Mouse (Mus musculus) CH12F3 (cell line): Measurements from ENCODE around the gene Nutf2.

Source experiments
- in situ Hi-C: fragments of 300-500 bp; cut with MboI; formaldehyde crosslinking; loops from 2 replicates; pipeline ENCODE4 v1.14.3; 2020; ENCODE audit warnings: low sequenced_read_pairs

Gene Nutf2

GRCm38 (mm10) chr8:105854715-105855216 lies 5.6 kb upstream of the Nutf2 start, which contains the start of gene Thap11:
Gene Thap11, plus strand, starts transcription at chr8:105855132.
- in situ Hi-C loops, result no loop called here

- in situ Hi-C loops, result no loop called here
These were observed 4.9 kb upstream of the Nutf2 start for GRCm38 (mm10) chr8:105855248-105856167.

- in situ Hi-C loops, result no loop called here
These were observed 4.1 kb upstream of the Nutf2 start for GRCm38 (mm10) chr8:105856168-105856835.

- in situ Hi-C loops, result no loop called here
These were observed 1.9 kb upstream of the Nutf2 start for GRCm38 (mm10) chr8:105858495-105858894.

GRCm38 (mm10) chr8:105859314-105859713 lies 1.1 kb upstream of the Nutf2 start:
- in situ Hi-C loops, result no loop called here

GRCm38 (mm10) chr8:105861951-105862350 lies 1.6 kb downstream of the Nutf2 start:
- in situ Hi-C loops, result no loop called here

GRCm38 (mm10) chr8:105866364-105867029 lies 6.1 kb downstream of the Nutf2 start:
- in situ Hi-C loops, result no loop called here

GRCm38 (mm10) chr8:105874301-105874700 lies 13.9 kb downstream of the Nutf2 start:
- in situ Hi-C loops, result no loop called here

- in situ Hi-C loops, result no loop called here
These were observed 20.6 kb downstream of the Nutf2 start, which contains the start of gene Edc4 for GRCm38 (mm10) chr8:105880754-105881520. Gene Edc4, plus strand, starts transcription at chr8:105880881.

GRCm38 (mm10) chr8:105889756-105890465 lies 29.5 kb downstream of the Nutf2 start:
- in situ Hi-C loops, result no loop called here

- in situ Hi-C loops, result no loop called here
These were observed 30.5 kb downstream of the Nutf2 start for GRCm38 (mm10) chr8:105890870-105891269.

GRCm38 (mm10) chr8:105892432-105892831 lies 32.1 kb downstream of the Nutf2 start:
- in situ Hi-C loops, result no loop called here

- in situ Hi-C loops, result no loop called here
These were observed 33.0 kb downstream of the Nutf2 start, which contains the start of gene Nrn1l for GRCm38 (mm10) chr8:105893339-105893738. Gene Nrn1l, plus strand, starts transcription at chr8:105893567.

- in situ Hi-C loops, result no loop called here
These were observed 37.6 kb downstream of the Nutf2 start for GRCm38 (mm10) chr8:105897801-105898480.

- in situ Hi-C loops, result no loop called here
These were observed 40.0 kb downstream of the Nutf2 start, which contains the start of gene Pskh1 for GRCm38 (mm10) chr8:105900180-105900940. Gene Pskh1, plus strand, starts transcription at chr8:105900441.

GRCm38 (mm10) chr8:105900941-105901616 lies 40.7 kb downstream of the Nutf2 start:
- in situ Hi-C loops, result no loop called here

- in situ Hi-C loops, result no loop called here
These were observed 59.0 kb downstream of the Nutf2 start for GRCm38 (mm10) chr8:105919390-105919789.

- in situ Hi-C loops, result no loop called here
These were observed 64.7 kb downstream of the Nutf2 start for GRCm38 (mm10) chr8:105925123-105925522.
